Mouse (Mus musculus): ENCODE measurements around the gene Gm9758.
"Not testable (repeated sequence)": the region's sequence is repeated elsewhere in the genome, so short reads cannot be mapped to it uniquely, and the experiment has no call there.

Gene Gm9758

GRCm38 (mm10) chr5:14914799-14915198, at the start of gene Gm9758:
Gene Gm9758, minus strand, starts transcription at chr5:14914899.
- DNase-seq: not testable (repeated sequence)

GRCm38 (mm10) chr5:14963821-14964220, 49.1 kb upstream of the Gm9758 start:
- peak; percentile 4 for DNase-seq

- not testable (repeated sequence) for DNase-seq
Measured at GRCm38 (mm10) chr5:14961502-14961901, 46.8 kb upstream of the Gm9758 start.

DNA sequence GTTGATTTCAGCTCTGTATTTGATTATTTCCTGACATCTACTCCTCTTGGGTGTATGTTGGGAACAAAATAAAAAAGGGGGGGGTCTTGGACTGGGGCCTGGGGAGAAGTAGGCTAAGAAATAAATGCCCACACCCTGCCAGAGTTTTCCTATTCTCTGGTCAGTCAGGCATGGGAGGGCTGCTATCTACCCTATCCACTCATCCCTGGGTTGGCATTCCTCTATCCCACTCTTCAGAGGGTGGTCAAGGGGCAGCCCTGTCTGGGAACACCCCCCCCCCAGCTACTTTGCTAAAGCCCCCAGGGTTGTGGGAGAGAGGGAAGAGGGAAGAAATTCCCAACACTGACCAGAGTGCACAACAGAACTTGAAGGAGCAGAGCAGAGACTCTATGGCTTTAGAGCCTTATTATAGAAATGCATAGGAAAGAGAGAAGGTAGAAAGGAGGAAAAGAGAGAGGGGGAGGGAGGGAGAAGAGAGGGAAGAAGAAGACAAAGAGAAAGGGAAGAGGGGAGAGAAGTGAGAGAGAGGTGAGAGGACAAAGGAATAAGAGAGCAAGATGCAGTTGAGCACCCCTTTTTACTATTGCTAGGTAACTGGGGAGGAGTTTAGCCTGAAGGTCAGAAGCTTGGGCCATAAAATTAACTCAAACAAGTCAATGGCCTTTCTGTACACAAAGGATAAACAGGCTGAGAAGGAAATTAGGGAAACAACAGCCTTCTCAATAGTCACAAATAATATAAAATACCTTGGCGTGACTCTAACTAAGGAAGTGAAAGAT, 41.4 kb upstream of the Gm9758 start:
- DNase-seq: not testable (repeated sequence)

- not testable (repeated sequence) for DNase-seq
Measured at GRCm38 (mm10) chr5:14953587-14953986, 38.9 kb upstream of the Gm9758 start.

GRCm38 (mm10) chr5:14952749-14953148, 38.0 kb upstream of the Gm9758 start:
- not testable (repeated sequence) for DNase-seq

DNA sequence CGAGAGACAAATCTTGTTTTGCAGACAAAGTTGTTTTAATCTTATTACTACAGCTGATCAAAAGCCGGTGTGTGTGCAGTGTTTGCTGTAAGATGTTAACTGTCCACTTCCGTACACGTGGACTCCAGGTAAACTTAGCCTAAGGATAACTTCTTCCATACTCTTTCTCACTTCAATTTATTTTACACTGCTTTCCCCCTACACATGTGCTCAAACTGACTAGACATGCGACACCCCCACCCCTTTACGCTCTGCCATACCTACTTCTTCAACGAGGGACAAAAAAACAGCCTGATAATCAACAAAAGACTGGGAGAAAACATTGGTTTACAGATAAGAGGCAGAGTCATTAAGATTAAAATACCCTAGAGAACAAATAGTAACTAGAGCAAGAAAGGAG, 37.1 kb upstream of the Gm9758 start:
- DNase-seq: not testable (repeated sequence)

DNA sequence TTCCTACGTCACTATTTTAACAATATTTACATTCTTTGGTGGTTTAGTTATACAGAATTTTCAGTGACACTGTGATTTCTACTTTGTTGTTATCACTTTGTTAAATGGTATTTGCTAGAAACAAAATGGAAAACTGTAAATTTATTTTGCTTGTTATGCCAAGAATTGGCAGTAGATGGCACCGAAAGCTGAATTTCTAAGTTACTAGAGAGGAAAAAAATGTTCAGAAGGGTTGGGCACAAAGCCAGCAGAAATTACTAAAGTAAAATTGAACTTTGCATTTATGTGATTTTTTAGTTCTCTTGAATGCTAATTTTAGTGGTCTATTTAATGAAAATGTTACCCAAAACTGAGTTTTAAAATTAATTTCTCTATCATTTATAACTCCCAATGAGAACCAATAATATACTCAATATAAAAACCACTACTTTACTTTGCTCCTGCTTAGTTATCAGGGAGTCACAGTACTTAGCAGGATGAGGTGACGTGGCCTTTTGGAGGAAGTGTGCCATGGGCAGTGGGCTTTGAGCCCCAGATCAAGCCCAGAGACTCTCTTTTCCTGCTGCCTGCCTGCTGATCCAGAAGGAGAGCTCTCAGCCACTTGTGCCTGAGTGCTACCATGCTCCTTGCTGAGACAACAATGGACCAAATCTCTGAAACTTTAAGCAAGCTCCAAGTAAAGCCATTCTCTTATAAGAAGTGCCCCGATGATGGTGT, 32.9 kb upstream of the Gm9758 start:
- DNase-seq: peak; percentile 8

GRCm38 (mm10) chr5:14945524-14945923, 30.8 kb upstream of the Gm9758 start:
- not testable (repeated sequence) for DNase-seq

DNA sequence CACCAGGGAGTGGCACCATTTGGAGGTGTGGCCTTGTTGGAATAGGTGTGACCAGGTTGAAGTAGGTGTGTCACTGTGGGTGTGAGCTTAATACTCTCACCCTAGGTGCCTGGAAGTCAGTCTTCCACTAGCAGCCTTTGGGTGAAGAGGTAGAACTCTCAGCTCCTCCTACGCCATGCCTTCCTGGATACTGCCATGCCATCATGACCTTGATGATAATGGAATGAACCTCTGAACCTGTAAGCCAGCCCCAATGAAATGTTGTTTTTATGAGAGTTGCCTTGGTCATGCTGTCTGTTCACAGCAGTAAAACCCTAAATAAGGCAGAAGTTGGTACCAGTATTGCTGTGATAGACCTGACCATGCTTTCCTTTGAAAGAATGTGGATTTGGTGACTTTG, 26.3 kb upstream of the Gm9758 start:
- DNase-seq: not testable (repeated sequence)

- DNase-seq: not testable (repeated sequence)
Measured at GRCm38 (mm10) chr5:14938329-14938728, 23.6 kb upstream of the Gm9758 start, which contains the start of gene Speer4e. Gene Speer4e, minus strand, starts transcription at chr5:14938429.

- not testable (repeated sequence) for DNase-seq
Measured at GRCm38 (mm10) chr5:14933721-14934120, 19.0 kb upstream of the Gm9758 start.

- not testable (repeated sequence) for DNase-seq
Measured at GRCm38 (mm10) chr5:14927047-14927446, 12.3 kb upstream of the Gm9758 start.

- DNase-seq: not testable (repeated sequence)
Measured at GRCm38 (mm10) chr5:14914361-14914760, 338 bp downstream of the Gm9758 start.

DNA sequence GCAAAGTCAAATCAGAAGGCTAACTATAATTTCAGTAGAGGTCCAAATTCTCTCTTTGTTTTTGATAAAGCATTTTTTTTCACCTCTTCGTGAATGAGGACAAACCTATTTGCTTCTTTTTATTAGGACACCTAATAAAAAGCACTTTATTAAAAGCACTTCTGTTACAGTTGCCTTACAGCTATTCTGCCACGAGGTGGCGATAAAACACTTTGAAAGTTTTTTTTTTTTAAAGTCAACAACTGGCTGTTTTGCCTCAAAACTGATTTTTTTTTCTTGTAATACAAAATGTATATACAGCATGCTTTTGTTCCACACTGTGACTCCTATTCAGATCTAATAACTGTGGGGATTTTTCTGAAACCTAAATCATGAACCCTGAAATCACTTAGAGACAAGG, 11.2 kb downstream of the Gm9758 start:
- not testable (repeated sequence) for DNase-seq

- DNase-seq: no peak
Measured at GRCm38 (mm10) chr5:14892242-14892641, 22.5 kb downstream of the Gm9758 start.

GRCm38 (mm10) chr5:14885291-14885690, 29.4 kb downstream of the Gm9758 start:
- DNase-seq: not testable (repeated sequence)
